Mouse (Mus musculus) liver, postnatal 0 days (tissue): ENCODE data around the gene Eefsec.

Source experiments
- CTCF ChIP-seq: sonication (generic); IDR thresholded peaks from 2 replicates; pipeline ENCODE4 v1.5.1; 2016; ENCODE audit warnings: antibody characterized with exemption, low read depth
- EP300 ChIP-seq: IDR thresholded peaks from 2 replicates; pipeline ENCODE4 v1.6.1; 2016; ENCODE audit warnings: antibody characterized with exemption, low read depth, mild to moderate bottlenecking

GRCm38 (mm10) chr6:88446063-88447002, at the start of gene Eefsec:
- TF ChIP-seq CTCF = no peak
- no peak for TF ChIP-seq EP300
